Mouse (Mus musculus) MEL (cell line): Measurements from ENCODE around the gene Cdc7. TPM values are rescaled to one million over a fixed set of nuclear protein-coding genes. Genes with fewer than 3 reads are reported as not detected.
"Not testable (repeated sequence)": the region's sequence is repeated elsewhere in the genome, so short reads cannot be mapped to it uniquely, and the experiment has no call there.

ENCODE experiments used
- DNase-seq: peaks from one replicate; pipeline ENCODE4 v3.0.0; 2011; ENCODE audit warnings: low read depth, low spot score
- H3K27ac ChIP-seq: 2 replicates; pipeline ENCODE4 v1.5.1; 2012; ENCODE audit warnings: low read depth, mild to moderate bottlenecking, control low read depth, low read length, moderate library complexity; ENCODE audit not compliant: control insufficient read depth
- H3K27me3 ChIP-seq, 2 experiments: fragments of 150-350 bp in 1 of 2; sonication (generic) in 1 of 2; 2 replicates each; pipeline ENCODE4 v1.6.1; 2012; ENCODE audit warnings: low read length in 2 of 2, mild to moderate bottlenecking in 2 of 2, improper control_type of control experiment in 1 of 2, moderate library complexity in 1 of 2; ENCODE audit not compliant: insufficient read depth in 2 of 2, control insufficient read depth in 1 of 2
- H3K36me3 ChIP-seq, 2 experiments: 2 replicates each; pipeline ENCODE4 v1.6.1; 2012 to 2014; ENCODE audit warnings: low read length in 2 of 2, improper control_type of control experiment in 1 of 2, inconsistent platforms in 1 of 2, mild to moderate bottlenecking in 1 of 2; ENCODE audit not compliant: insufficient read depth in 2 of 2, control insufficient read depth in 1 of 2
- H3K4me1 ChIP-seq, 2 experiments: fragments of 150-350 bp in 1 of 2; sonication (generic) in 1 of 2; 2 replicates each; pipeline ENCODE4 v1.6.1; 2012; ENCODE audit warnings: low read length in 2 of 2, improper control_type of control experiment in 1 of 2, mild to moderate bottlenecking in 1 of 2; ENCODE audit not compliant: insufficient read depth in 2 of 2, control insufficient read depth in 1 of 2
- H3K4me3 ChIP-seq, 2 experiments: fragments of 150-350 bp in 1 of 2; sonication (generic) in 1 of 2; 2 replicates each; pipeline ENCODE4 v1.5.1; 2012; ENCODE audit warnings: low read depth in 2 of 2, low read length in 2 of 2, mild to moderate bottlenecking in 2 of 2, moderate library complexity in 2 of 2, control low read depth in 1 of 2, improper control_type of control experiment in 1 of 2; ENCODE audit not compliant: control insufficient read depth in 1 of 2, insufficient read depth in 1 of 2
- H3K79me2 ChIP-seq: 2 replicates; pipeline ENCODE4 v1.6.1; 2012; ENCODE audit warnings: mild to moderate bottlenecking, low read length, moderate library complexity; ENCODE audit not compliant: control insufficient read depth, poor library complexity, insufficient read depth
- H3K9ac ChIP-seq: 2 replicates; pipeline ENCODE4 v1.6.1; 2012; ENCODE audit warnings: low read depth, mild to moderate bottlenecking, control low read depth, low read length, moderate library complexity; ENCODE audit not compliant: control insufficient read depth, poor library complexity, severe bottlenecking
- H3K9me3 ChIP-seq: fragments of 150-350 bp; sonication (generic); replicated peaks from 2 replicates; pipeline ENCODE4 v1.6.1; 2012; ENCODE audit warnings: mild to moderate bottlenecking, low read length, improper control_type of control experiment, moderate library complexity; ENCODE audit not compliant: insufficient read depth
- BHLHE40 ChIP-seq: IDR thresholded peaks from 2 replicates; pipeline ENCODE4 v1.6.1; 2012; ENCODE audit warnings: low read depth, mild to moderate bottlenecking, inconsistent platforms, low read length, improper control_type of control experiment, borderline replicate concordance
- CHD1 ChIP-seq: IDR thresholded peaks from 2 replicates; pipeline ENCODE4 v1.6.1; 2012; ENCODE audit warnings: low read depth, mild to moderate bottlenecking, inconsistent platforms, low read length, improper control_type of control experiment
- CHD2 ChIP-seq: IDR thresholded peaks from 2 replicates; pipeline ENCODE4 v1.6.1; 2011; ENCODE audit warnings: low read length, improper control_type of control experiment
- ELF1 ChIP-seq: IDR thresholded peaks from 2 replicates; pipeline ENCODE4 v1.6.1; 2014; ENCODE audit warnings: low read depth, mild to moderate bottlenecking, inconsistent platforms, low read length, improper control_type of control experiment, moderate library complexity
- EP300 ChIP-seq, 2 experiments: IDR thresholded peaks; 2 replicates each; pipeline ENCODE4 v1.6.1; 2011; ENCODE audit warnings: improper control_type of control experiment in 2 of 2, low read length in 2 of 2, low read depth in 1 of 2, mild to moderate bottlenecking in 1 of 2
- ETS1 ChIP-seq: IDR thresholded peaks from 2 replicates; pipeline ENCODE4 v1.6.1; 2012; ENCODE audit warnings: low read depth, mild to moderate bottlenecking, inconsistent platforms, low read length, improper control_type of control experiment, moderate library complexity
- GABPA ChIP-seq: IDR thresholded peaks from 2 replicates; pipeline ENCODE4 v1.6.1; 2012; ENCODE audit warnings: low read depth, mild to moderate bottlenecking, inconsistent platforms, low read length, improper control_type of control experiment, moderate library complexity
- HCFC1 ChIP-seq: IDR thresholded peaks from 2 replicates; pipeline ENCODE4 v1.6.1; 2012; ENCODE audit warnings: low read depth, mild to moderate bottlenecking, inconsistent platforms, low read length, improper control_type of control experiment, moderate library complexity
- JUND ChIP-seq: IDR thresholded peaks from 2 replicates; pipeline ENCODE4 v1.6.1; 2011; ENCODE audit warnings: low read depth, mild to moderate bottlenecking, improper control_type of control experiment, low read length
- MAFK ChIP-seq: IDR thresholded peaks from 2 replicates; pipeline ENCODE4 v1.6.1; 2011; ENCODE audit warnings: low read depth, mild to moderate bottlenecking, low read length, improper control_type of control experiment, borderline replicate concordance
- MAZ ChIP-seq: IDR thresholded peaks from 2 replicates; pipeline ENCODE4 v1.6.1; 2012; ENCODE audit warnings: low read depth, mild to moderate bottlenecking, inconsistent platforms, low read length, improper control_type of control experiment
- MYB ChIP-seq: IDR thresholded peaks from 2 replicates; pipeline ENCODE4 v1.6.1; 2011; ENCODE audit warnings: mild to moderate bottlenecking, low read depth, low read length, improper control_type of control experiment
- NELFE ChIP-seq: IDR thresholded peaks from 2 replicates; pipeline ENCODE4 v1.6.1; 2011; ENCODE audit warnings: low read depth, low read length, improper control_type of control experiment
- NRF1 ChIP-seq: IDR thresholded peaks from 2 replicates; pipeline ENCODE4 v1.6.1; 2014; ENCODE audit warnings: low read depth, mild to moderate bottlenecking, inconsistent platforms, low read length, improper control_type of control experiment, moderate library complexity; ENCODE audit not compliant: poor library complexity, insufficient read depth, severe bottlenecking
- POLR2A ChIP-seq, 2 experiments: IDR thresholded peaks; 2 replicates each; pipeline ENCODE4 v1.6.1; 2011 to 2012; ENCODE audit warnings: low read length in 2 of 2, mild to moderate bottlenecking in 2 of 2, control low read depth in 1 of 2, improper control_type of control experiment in 1 of 2, low read depth in 1 of 2, moderate library complexity in 1 of 2; ENCODE audit not compliant: control insufficient read depth in 1 of 2, insufficient read depth in 1 of 2, poor library complexity in 1 of 2
- RCOR1 ChIP-seq: IDR thresholded peaks from 2 replicates; pipeline ENCODE4 v1.6.1; 2012; ENCODE audit warnings: low read depth, mild to moderate bottlenecking, inconsistent platforms, low read length, improper control_type of control experiment
- SIN3A ChIP-seq: IDR thresholded peaks from 2 replicates; pipeline ENCODE4 v1.6.1; 2012; ENCODE audit warnings: low read length, improper control_type of control experiment, inconsistent platforms
- SMC3 ChIP-seq: IDR thresholded peaks from 2 replicates; pipeline ENCODE4 v1.6.1; 2011; ENCODE audit warnings: low read depth, low read length, improper control_type of control experiment
- TBP ChIP-seq: IDR thresholded peaks from 2 replicates; pipeline ENCODE4 v1.8.0; 2011; ENCODE audit warnings: low read depth, low read length, improper control_type of control experiment
- USF1 ChIP-seq: IDR thresholded peaks from 2 replicates; pipeline ENCODE4 v1.6.1; 2014; ENCODE audit warnings: low read depth, mild to moderate bottlenecking, inconsistent platforms, low read length, improper control_type of control experiment, moderate library complexity
- USF2 ChIP-seq, 2 experiments: IDR thresholded peaks; 2 replicates each; pipeline ENCODE4 v1.6.1; 2011 to 2012; ENCODE audit warnings: improper control_type of control experiment in 2 of 2, low read length in 2 of 2, borderline replicate concordance in 1 of 2, inconsistent platforms in 1 of 2, low read depth in 1 of 2, mild to moderate bottlenecking in 1 of 2; ENCODE audit not compliant: insufficient read depth in 1 of 2
- polyA plus RNA-seq, 2 experiments: library from polyadenylated mRNA; stranded (reverse) in 1 of 2; unstranded in 1 of 2; fragments of >175 nt in 1 of 2; fragments of >200 nt in 1 of 2; gene quantifications; 2 replicates each; pipeline versions ENCODE4 v1.2.1 to v1.2.4; 2012; ENCODE audit warnings: low replicate concordance in 2 of 2, low read depth in 1 of 2; ENCODE audit not compliant: insufficient read length in 2 of 2, insufficient read depth in 1 of 2, missing spikeins in 1 of 2
- total RNA-seq: library from RNA; depleted of rRNA; stranded (reverse); fragments of 300-350 nt; gene quantifications from 2 replicates; pipeline ENCODE4 v1.2.3, GENCODE M21; 2012

Cdc7 gene
- total and polyA plus RNA-seq, 3 experiments, result 19.6 to 21.4 TPM; not detected in 1

DNA sequence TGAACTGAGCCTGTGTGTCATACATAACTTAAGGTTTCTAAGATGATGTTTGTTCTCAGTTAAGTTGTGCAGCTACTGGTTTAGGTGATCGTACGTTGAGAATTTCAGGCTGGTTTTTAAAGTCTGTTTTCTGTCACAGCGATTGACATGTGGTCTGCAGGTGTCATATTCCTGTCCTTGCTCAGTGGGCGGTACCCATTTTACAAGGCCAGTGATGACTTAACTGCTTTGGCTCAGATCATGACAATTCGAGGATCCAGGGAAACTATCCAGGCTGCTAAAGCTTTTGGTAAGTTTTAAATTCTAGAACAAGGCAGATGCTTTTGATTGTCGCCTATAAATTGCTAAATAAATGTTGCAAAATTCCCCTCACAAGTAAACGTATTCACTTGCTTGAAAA lies 15.0 kb downstream of the Cdc7 start:
- DNase-seq, result no peak
- no peaks in the 10 kb centered on the region; the same call in 1 of the 2 replicates for H3K79me2 ChIP-seq
- no peaks in the 10 kb centered on the region for H3K4me1 ChIP-seq
- no peak for TF ChIP-seq SMC3
- no peak for TF ChIP-seq BHLHE40
- no peak for TF ChIP-seq USF1
- TF ChIP-seq, all 39 proteins: peak for 0
- peaks cover 0 to 31% of the 10 kb centered on the region in 2 experiments; a peak in 2 of 4 replicates for H3K36me3 ChIP-seq
- no peak overlapping the region for H3K27ac ChIP-seq
- H3K4me3 ChIP-seq, result no peak overlapping the region
- H3K9me3 ChIP-seq, result no peaks in the 10 kb centered on the region
- no peak overlapping the region for H3K9ac ChIP-seq
- no peaks in the 10 kb centered on the region for H3K27me3 ChIP-seq

DNA sequence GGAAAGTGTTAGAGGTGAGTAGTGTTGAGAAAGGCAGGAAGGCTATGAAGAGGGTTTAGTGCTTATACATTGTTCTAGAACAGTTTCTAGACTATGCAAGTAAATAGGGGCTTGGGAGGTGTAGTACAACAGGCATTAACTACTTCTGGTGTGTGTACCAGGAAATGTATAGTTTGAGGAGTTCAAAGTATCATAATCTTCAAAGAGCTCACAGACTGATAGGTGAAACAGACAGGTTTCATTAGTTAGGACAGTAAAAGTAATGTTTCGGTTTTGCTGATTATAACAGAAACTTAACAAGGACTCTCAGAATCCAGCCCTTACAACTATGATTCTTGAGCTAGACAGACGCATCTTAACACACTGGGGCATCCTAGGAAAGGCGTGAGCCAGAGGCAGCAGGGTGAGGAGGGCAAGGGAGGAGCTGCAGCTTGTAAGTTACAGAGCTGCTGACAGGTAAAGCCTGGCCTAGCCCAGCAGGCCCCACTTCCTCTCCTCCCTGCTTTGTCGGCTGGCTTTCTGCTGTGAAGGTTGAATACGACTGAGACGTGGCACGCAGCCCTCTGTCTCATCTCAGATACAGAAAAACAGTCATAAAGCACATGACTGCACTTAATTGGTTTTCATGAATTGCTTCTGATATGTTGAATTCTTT lies 18.3 kb downstream of the Cdc7 start:
- no peak overlapping the region for H3K9ac ChIP-seq
- peaks cover 0 to 20% of the 10 kb centered on the region in 2 experiments; a peak in 2 of 4 replicates for H3K36me3 ChIP-seq
- no peaks in the 10 kb centered on the region for H3K4me1 ChIP-seq
- no peaks in the 10 kb centered on the region; the same call in 1 of the 2 replicates for H3K79me2 ChIP-seq
- no peak overlapping the region for H3K27ac ChIP-seq
- no peak overlapping the region for H3K4me3 ChIP-seq
- TF ChIP-seq NRF1, result no peak
- no peak for TF ChIP-seq JUND
- no peak for TF ChIP-seq BHLHE40
- TF ChIP-seq ETS1, result no peak
- TF ChIP-seq MAFK, result no peak
- TF ChIP-seq TBP, result no peak
- no peak for TF ChIP-seq POLR2A (IDR thresholded peaks at IDR 0.05; ENCODE audit: control insufficient read depth in 1 of 2, insufficient read depth in 1 of 2, low read depth in 1 of 2, low read length in 2 of 2, poor library complexity in 1 of 2)
- no peak for TF ChIP-seq CHD1
- no peak for TF ChIP-seq MAZ
- TF ChIP-seq EP300 (IDR thresholded peaks at IDR 0.05; ENCODE audit: low read depth in 1 of 2, low read length in 2 of 2), result no peak
- no peak for TF ChIP-seq NELFE
- TF ChIP-seq MYB, result no peak
- TF ChIP-seq ELF1, result no peak
- TF ChIP-seq RCOR1, result no peak
- no peak for TF ChIP-seq SIN3A
- no peak for TF ChIP-seq CHD2
- TF ChIP-seq HCFC1, result no peak
- no peak for TF ChIP-seq GABPA
- TF ChIP-seq USF2 (IDR thresholded peaks at IDR 0.05; ENCODE audit: borderline replicate concordance in 1 of 2, insufficient read depth in 1 of 2, low read depth in 1 of 2, low read length in 2 of 2), result no peak
- H3K27me3 ChIP-seq, result no peaks in the 10 kb centered on the region
- no peak for DNase-seq
- no peaks in the 10 kb centered on the region for H3K9me3 ChIP-seq

DNA sequence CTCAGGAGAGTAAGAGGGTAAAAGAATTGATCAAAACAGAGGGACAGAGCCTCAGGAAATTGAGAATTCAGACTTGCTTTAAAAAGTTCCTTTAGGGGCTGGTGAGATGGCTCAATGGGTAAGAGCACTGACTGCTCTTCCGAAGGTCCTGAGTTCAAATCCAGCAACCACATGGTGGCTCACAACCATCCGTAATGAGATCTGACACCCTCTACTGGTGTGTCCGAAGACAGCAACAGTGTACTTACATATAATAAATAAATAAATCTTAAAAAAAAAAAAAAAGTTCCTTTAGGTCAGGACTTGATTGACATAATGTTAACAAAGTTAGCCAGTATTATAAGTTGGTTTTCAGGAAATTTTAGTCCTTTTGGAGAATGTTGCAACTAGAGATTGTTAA lies 20.8 kb downstream of the Cdc7 start:
- not testable (repeated sequence) for H3K36me3 ChIP-seq, DNase-seq, H3K79me2 ChIP-seq, H3K9me3 ChIP-seq, H3K9ac ChIP-seq, H3K27ac ChIP-seq, H3K4me1 ChIP-seq, H3K4me3 ChIP-seq, H3K27me3 ChIP-seq
